Mouse (Mus musculus): ENCODE measurements at regions not wholly inside any gene's neighbourhood (a gene's known extent, or its start where the extent isn't known, plus 50 kb on each side); places are given as distances from the start of the nearest gene placed in this dataset.
"Not testable (repeated sequence)": the region's sequence is repeated elsewhere in the genome, so short reads cannot be mapped to it uniquely, and the experiment has no call there.

- DNase-seq = no peak
Observed at GRCm38 (mm10) chr10:117457701-117457950, 77.8 kb upstream of the Cpsf6 start.

- DNase-seq = no peak
Observed at GRCm38 (mm10) chr10:117456904-117457700, 77.3 kb upstream of the Cpsf6 start.

- no peak for DNase-seq
Observed at GRCm38 (mm10) chr10:117456427-117456826, 76.6 kb upstream of the Cpsf6 start.

GRCm38 (mm10) chr10:117455595-117456302, 75.9 kb upstream of the Cpsf6 start:
- peak in 1 of 2 experiments; percentile 56 for DNase-seq

- no peak for DNase-seq
Observed at GRCm38 (mm10) chr10:117454711-117455591, 75.1 kb upstream of the Cpsf6 start.

- no peak for DNase-seq
Observed at GRCm38 (mm10) chr10:117454171-117454500, 74.3 kb upstream of the Cpsf6 start.

- DNase-seq = no peak
Observed at GRCm38 (mm10) chr10:117453406-117454170, 73.8 kb upstream of the Cpsf6 start.

GRCm38 (mm10) chr10:117452190-117452950, 72.6 kb upstream of the Cpsf6 start:
- peak; percentile 23 to 45 for DNase-seq

- DNase-seq = no peak
Observed at GRCm38 (mm10) chr10:117451396-117452185, 71.8 kb upstream of the Cpsf6 start.

GRCm38 (mm10) chr10:117450631-117451030, 70.8 kb upstream of the Cpsf6 start:
- DNase-seq = no peak

GRCm38 (mm10) chr10:117450240-117450569, 70.4 kb upstream of the Cpsf6 start:
- no peak for DNase-seq

GRCm38 (mm10) chr10:117449416-117450239, 69.8 kb upstream of the Cpsf6 start:
- peak; percentile 15 to 31 for DNase-seq

- DNase-seq = not testable (repeated sequence)
Observed at GRCm38 (mm10) chr10:117448783-117449182, 69.0 kb upstream of the Cpsf6 start.

GRCm38 (mm10) chr10:117447626-117448025, 67.8 kb upstream of the Cpsf6 start:
- DNase-seq = no peak

- no peak for DNase-seq
Observed at GRCm38 (mm10) chr10:117447206-117447605, 67.4 kb upstream of the Cpsf6 start.

- DNase-seq = no peak
Observed at GRCm38 (mm10) chr10:117446776-117447175, 67.0 kb upstream of the Cpsf6 start.

- DNase-seq = no peak
Observed at GRCm38 (mm10) chr10:117445801-117446490, 66.1 kb upstream of the Cpsf6 start.

- no peak for DNase-seq
Observed at GRCm38 (mm10) chr10:117445181-117445790, 65.5 kb upstream of the Cpsf6 start.

- DNase-seq = no peak
Observed at GRCm38 (mm10) chr10:117444761-117445160, 64.9 kb upstream of the Cpsf6 start.

All from spleen, adult 18-20 months (tissue).